Mouse (Mus musculus) adrenal gland, adult (tissue): ENCODE data around the gene Gm8159.
"Not testable (repeated sequence)": the region's sequence is repeated elsewhere in the genome, so short reads cannot be mapped to it uniquely, and the experiment has no call there.

Source experiments
- DNase-seq, 2 experiments: peaks; one replicate each; pipeline ENCODE4 v3.0.0; 2022 to 2023; ENCODE audit warnings: low spot score in 1 of 2; ENCODE audit not compliant: inconsistent age in 2 of 2

Gm8159 gene

GRCm38 (mm10) chr14:4632052-4632451 is at the start of gene Gm8159:
Gm8159 (plus strand) TSS chr14:4632352.
- not testable (repeated sequence) for DNase-seq

GRCm38 (mm10) chr14:4649309-4649708 is 17.2 kb downstream of the Gm8159 start:
- DNase-seq, result peak; percentile 2 to 16

DNA sequence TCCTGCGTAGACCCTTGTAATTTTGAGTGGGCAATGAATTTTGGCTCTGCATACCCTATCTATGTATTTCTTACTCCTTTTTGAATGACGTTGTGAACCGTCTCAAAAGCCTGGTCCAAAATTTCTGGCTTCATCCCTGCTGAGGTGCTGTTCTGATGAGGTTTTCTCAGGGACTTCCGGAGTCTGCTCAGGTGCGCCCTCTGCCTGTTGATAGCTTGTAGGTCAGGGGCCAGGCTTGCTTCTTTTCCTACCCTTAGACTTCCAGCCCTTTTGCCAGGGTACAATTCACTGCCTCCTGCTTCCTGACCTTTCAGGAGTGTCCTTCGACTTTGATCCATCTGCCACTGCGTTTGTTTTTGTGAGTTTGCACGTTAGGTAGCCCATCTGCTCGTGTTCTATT is 18.2 kb downstream of the Gm8159 start:
- peak; percentile 4 to 24 for DNase-seq

GRCm38 (mm10) chr14:4663892-4664291 is 31.7 kb downstream of the Gm8159 start, which contains the start of gene Gm3239:
Gm3239 (plus strand) TSS chr14:4664192.
- DNase-seq, result not testable (repeated sequence)
